Mouse (Mus musculus): Measurements from ENCODE around the gene Fgfr2. TPM values are rescaled to one million over a fixed set of nuclear protein-coding genes. Genes with fewer than 3 reads are reported as not detected.

Gene Fgfr2
- polyA plus RNA-seq, 1 experiment from 2014 or later = 169 TPM

- H3K27me3 ChIP-seq (ENCODE audit: control insufficient read depth, insufficient read depth, low read length) = no peaks in the 10 kb centered on the region
- H3K4me1 ChIP-seq (ENCODE audit: control insufficient read depth, insufficient read depth, low read length) = no peaks in the 10 kb centered on the region
- H3K9me3 ChIP-seq (ENCODE audit: control insufficient read depth, low read depth, low read length) = no peaks in the 10 kb centered on the region
- H3K36me3 ChIP-seq (ENCODE audit: control insufficient read depth, insufficient read depth, low read length) = no peaks in the 10 kb centered on the region
- H3K4me2 ChIP-seq (replicated peaks; ENCODE audit: low read depth, low read length) = no peak overlapping the region
- no peak overlapping the region for H3K4me3 ChIP-seq (ENCODE audit: low read depth, low read length)
- no peak overlapping the region for H3K27ac ChIP-seq (ENCODE audit: low read length)
- WGBS = 95% methylated on average over 5 of the region's 5 CpGs
- ATAC-seq (ENCODE audit: insufficient number of reproducible peaks, insufficient read depth, low FRiP score, low read depth) = no peak
- H3K9ac ChIP-seq (replicated peaks; ENCODE audit: low read depth, low read length) = no peak overlapping the region
Observed at GRCm38 (mm10) chr7:130632379-130632732, 2490.8 kb downstream of the Fgfr2 start.

GRCm38 (mm10) chr7:130631553-130632378, 2491.4 kb downstream of the Fgfr2 start:
- no peak overlapping the region for H3K4me2 ChIP-seq (replicated peaks; ENCODE audit: low read depth, low read length)
- no peak overlapping the region for H3K27ac ChIP-seq (ENCODE audit: low read length)
- no peak for ATAC-seq (ENCODE audit: insufficient number of reproducible peaks, insufficient read depth, low FRiP score, low read depth)
- no peaks in the 10 kb centered on the region for H3K36me3 ChIP-seq (ENCODE audit: control insufficient read depth, insufficient read depth, low read length)
- H3K9me3 ChIP-seq (ENCODE audit: control insufficient read depth, low read depth, low read length) = no peaks in the 10 kb centered on the region
- no peaks in the 10 kb centered on the region for H3K27me3 ChIP-seq (ENCODE audit: control insufficient read depth, insufficient read depth, low read length)
- H3K9ac ChIP-seq (replicated peaks; ENCODE audit: low read depth, low read length) = no peak overlapping the region
- no peaks in the 10 kb centered on the region for H3K4me1 ChIP-seq (ENCODE audit: control insufficient read depth, insufficient read depth, low read length)
- H3K4me3 ChIP-seq (ENCODE audit: low read depth, low read length) = no peak overlapping the region
- 58% methylated on average over 22 of the region's 22 CpGs for WGBS

GRCm38 (mm10) chr7:130630956-130631355, 2492.2 kb downstream of the Fgfr2 start:
- no peak overlapping the region for H3K27ac ChIP-seq (ENCODE audit: low read length)
- 91% methylated on average over 3 of the region's 3 CpGs for WGBS

GRCm38 (mm10) chr7:130629999-130630398, 2493.2 kb downstream of the Fgfr2 start:
- Histone ChIP-seq H3K9me3 (ENCODE audit: control insufficient read depth, low read depth, low read length) (no peaks in the 10 kb centered on the region), H3K4me2 (replicated peaks; ENCODE audit: low read depth, low read length) (no peak overlapping the region), H3K36me3 (ENCODE audit: control insufficient read depth, insufficient read depth, low read length) (no peaks in the 10 kb centered on the region), H3K4me1 (ENCODE audit: control insufficient read depth, insufficient read depth, low read length) (no peaks in the 10 kb centered on the region), H3K4me3 (ENCODE audit: low read depth, low read length) (no peak overlapping the region), H3K27ac (ENCODE audit: low read length) (no peak overlapping the region), H3K9ac (replicated peaks; ENCODE audit: low read depth, low read length) (no peak overlapping the region), H3K27me3 (ENCODE audit: control insufficient read depth, insufficient read depth, low read length) (no peaks in the 10 kb centered on the region)
- no peak for ATAC-seq (ENCODE audit: insufficient number of reproducible peaks, insufficient read depth, low FRiP score, low read depth)
- WGBS = 89% methylated on average over 7 of the region's 7 CpGs

More at GRCm38 (mm10) chr7:130630956-130631355, 2492.2 kb downstream of the Fgfr2 start:
- no peak for ATAC-seq (ENCODE audit: insufficient number of reproducible peaks, insufficient read depth, low FRiP score, low read depth)
- Histone ChIP-seq H3K4me1 (ENCODE audit: control insufficient read depth, insufficient read depth, low read length) (no peaks in the 10 kb centered on the region), H3K27me3 (ENCODE audit: control insufficient read depth, insufficient read depth, low read length) (no peaks in the 10 kb centered on the region), H3K4me2 (replicated peaks; ENCODE audit: low read depth, low read length) (no peak overlapping the region), H3K36me3 (ENCODE audit: control insufficient read depth, insufficient read depth, low read length) (no peaks in the 10 kb centered on the region), H3K4me3 (ENCODE audit: low read depth, low read length) (no peak overlapping the region), H3K9me3 (ENCODE audit: control insufficient read depth, low read depth, low read length) (no peaks in the 10 kb centered on the region), H3K9ac (replicated peaks; ENCODE audit: low read depth, low read length) (no peak overlapping the region)

GRCm38 (mm10) chr7:130628601-130629000, 2494.5 kb downstream of the Fgfr2 start:
- Histone ChIP-seq H3K4me1 (ENCODE audit: control insufficient read depth, insufficient read depth, low read length) (no peaks in the 10 kb centered on the region), H3K27ac (ENCODE audit: low read length) (no peak overlapping the region), H3K9me3 (ENCODE audit: control insufficient read depth, low read depth, low read length) (no peaks in the 10 kb centered on the region), H3K27me3 (ENCODE audit: control insufficient read depth, insufficient read depth, low read length) (no peaks in the 10 kb centered on the region), H3K9ac (replicated peaks; ENCODE audit: low read depth, low read length) (no peak overlapping the region), H3K4me3 (ENCODE audit: low read depth, low read length) (no peak overlapping the region), H3K4me2 (replicated peaks; ENCODE audit: low read depth, low read length) (no peak overlapping the region), H3K36me3 (ENCODE audit: control insufficient read depth, insufficient read depth, low read length) (no peaks in the 10 kb centered on the region)
- 54% methylated on average over 1 of the region's 1 CpGs for WGBS
- no peak for ATAC-seq (ENCODE audit: insufficient number of reproducible peaks, insufficient read depth, low FRiP score, low read depth)

- 78% methylated on average over 7 of the region's 7 CpGs for WGBS
- no peak overlapping the region for H3K9ac ChIP-seq (replicated peaks; ENCODE audit: low read depth, low read length)
Observed at GRCm38 (mm10) chr7:130625361-130625760, 2497.8 kb downstream of the Fgfr2 start.

GRCm38 (mm10) chr7:130624299-130624698, 2498.9 kb downstream of the Fgfr2 start:
- Histone ChIP-seq H3K36me3 (ENCODE audit: control insufficient read depth, insufficient read depth, low read length) (no peaks in the 10 kb centered on the region), H3K27ac (ENCODE audit: low read length) (no peak overlapping the region), H3K27me3 (ENCODE audit: control insufficient read depth, insufficient read depth, low read length) (no peaks in the 10 kb centered on the region), H3K9me3 (ENCODE audit: control insufficient read depth, low read depth, low read length) (no peaks in the 10 kb centered on the region), H3K9ac (replicated peaks; ENCODE audit: low read depth, low read length) (no peak overlapping the region), H3K4me2 (replicated peaks; ENCODE audit: low read depth, low read length) (no peak overlapping the region), H3K4me1 (ENCODE audit: control insufficient read depth, insufficient read depth, low read length) (no peaks in the 10 kb centered on the region), H3K4me3 (ENCODE audit: low read depth, low read length) (no peak overlapping the region)
- WGBS = 71% methylated on average over 9 of the region's 9 CpGs
- ATAC-seq (ENCODE audit: insufficient number of reproducible peaks, insufficient read depth, low FRiP score, low read depth) = no peak

More at GRCm38 (mm10) chr7:130625361-130625760, 2497.8 kb downstream of the Fgfr2 start:
- Histone ChIP-seq H3K9me3 (ENCODE audit: control insufficient read depth, low read depth, low read length) (no peaks in the 10 kb centered on the region), H3K4me1 (ENCODE audit: control insufficient read depth, insufficient read depth, low read length) (no peaks in the 10 kb centered on the region), H3K27ac (ENCODE audit: low read length) (no peak overlapping the region), H3K36me3 (ENCODE audit: control insufficient read depth, insufficient read depth, low read length) (no peaks in the 10 kb centered on the region), H3K4me2 (replicated peaks; ENCODE audit: low read depth, low read length) (no peak overlapping the region), H3K27me3 (ENCODE audit: control insufficient read depth, insufficient read depth, low read length) (no peaks in the 10 kb centered on the region), H3K4me3 (ENCODE audit: low read depth, low read length) (no peak overlapping the region)
- ATAC-seq (ENCODE audit: insufficient number of reproducible peaks, insufficient read depth, low FRiP score, low read depth) = no peak

GRCm38 (mm10) chr7:130622359-130622758, 2500.8 kb downstream of the Fgfr2 start:
- no peak overlapping the region for H3K9ac ChIP-seq (replicated peaks; ENCODE audit: low read depth, low read length)
- H3K27me3 ChIP-seq (ENCODE audit: control insufficient read depth, insufficient read depth, low read length) = no peaks in the 10 kb centered on the region
- no peak overlapping the region for H3K4me3 ChIP-seq (ENCODE audit: low read depth, low read length)
- ATAC-seq (ENCODE audit: insufficient number of reproducible peaks, insufficient read depth, low FRiP score, low read depth) = no peak
- H3K36me3 ChIP-seq (ENCODE audit: control insufficient read depth, insufficient read depth, low read length) = no peaks in the 10 kb centered on the region
- WGBS = 79% methylated on average over 4 of the region's 4 CpGs
- H3K4me2 ChIP-seq (replicated peaks; ENCODE audit: low read depth, low read length) = no peak overlapping the region
- no peaks in the 10 kb centered on the region for H3K4me1 ChIP-seq (ENCODE audit: control insufficient read depth, insufficient read depth, low read length)
- H3K27ac ChIP-seq (ENCODE audit: low read length) = no peak overlapping the region
- no peaks in the 10 kb centered on the region for H3K9me3 ChIP-seq (ENCODE audit: control insufficient read depth, low read depth, low read length)

DNA sequence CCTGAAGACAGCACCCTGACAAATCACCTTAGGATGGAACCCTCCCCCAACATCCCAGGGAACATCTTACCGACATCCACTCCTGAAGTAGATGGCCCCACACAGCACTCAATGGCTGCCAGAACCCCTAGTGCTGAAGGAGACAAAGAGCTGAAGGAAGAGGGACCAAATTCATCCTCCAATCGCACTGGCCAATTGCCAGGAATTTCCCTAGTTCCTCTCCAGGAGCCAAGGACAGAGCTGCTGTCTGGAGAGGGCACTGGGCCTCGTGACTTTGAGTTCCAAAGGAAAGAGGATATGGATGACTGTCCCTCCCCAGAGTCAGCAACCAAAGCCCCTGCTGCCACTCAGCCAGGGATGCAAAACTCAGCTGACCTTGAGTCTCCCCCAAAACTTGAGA, 2501.2 kb downstream of the Fgfr2 start:
- no peaks in the 10 kb centered on the region for H3K36me3 ChIP-seq (ENCODE audit: control insufficient read depth, insufficient read depth, low read length)
- no peak overlapping the region for H3K27ac ChIP-seq (ENCODE audit: low read length)
- no peak overlapping the region for H3K9ac ChIP-seq (replicated peaks; ENCODE audit: low read depth, low read length)
- H3K9me3 ChIP-seq (ENCODE audit: control insufficient read depth, low read depth, low read length) = no peaks in the 10 kb centered on the region
- H3K4me2 ChIP-seq (replicated peaks; ENCODE audit: low read depth, low read length) = no peak overlapping the region
- WGBS = 50% methylated on average over 3 of the region's 3 CpGs
- H3K27me3 ChIP-seq (ENCODE audit: control insufficient read depth, insufficient read depth, low read length) = no peaks in the 10 kb centered on the region
- no peaks in the 10 kb centered on the region for H3K4me1 ChIP-seq (ENCODE audit: control insufficient read depth, insufficient read depth, low read length)
- H3K4me3 ChIP-seq (ENCODE audit: low read depth, low read length) = no peak overlapping the region
- no peak for ATAC-seq (ENCODE audit: insufficient number of reproducible peaks, insufficient read depth, low FRiP score, low read depth)

Measured in stomach, embryonic 14.5 days (tissue).